Mouse (Mus musculus) C2C12 (cell line): ENCODE data around the gene Sdc4. TPM values are rescaled to one million over a fixed set of nuclear protein-coding genes. Genes with fewer than 3 reads are reported as not detected.

Experiments used
- H3K27me3 ChIP-seq: one replicate; pipeline ENCODE4 v1.6.1; 2011; ENCODE audit not compliant: control insufficient read depth, insufficient read depth, insufficient read length
- H3K36me3 ChIP-seq: one replicate; pipeline ENCODE4 v1.6.1; 2011; ENCODE audit not compliant: control insufficient read depth, insufficient read depth
- H3K4me3 ChIP-seq: one replicate; pipeline ENCODE4 v1.5.1; 2011; ENCODE audit warnings: mild to moderate bottlenecking, control low read depth; ENCODE audit not compliant: poor library complexity, insufficient read depth, severe bottlenecking
- H3K79me2 ChIP-seq: one replicate; pipeline ENCODE4 v1.6.1; 2011; ENCODE audit not compliant: control insufficient read depth, insufficient read depth
- H3K79me3 ChIP-seq: one replicate; pipeline ENCODE4 v1.6.1; 2011; ENCODE audit warnings: low read depth, control low read depth
- H3ac ChIP-seq: one replicate; pipeline ENCODE3; 2011; ENCODE audit warnings: low read depth; ENCODE audit not compliant: control insufficient read depth, insufficient read length
- CEBPB ChIP-seq: IDR thresholded peaks from one replicate; pipeline ENCODE4 v1.6.1; 2011; ENCODE audit warnings: low read depth, mild to moderate bottlenecking, control low read depth, moderate library complexity
- CTCF ChIP-seq: IDR thresholded peaks from one replicate; pipeline ENCODE4 v1.5.1; 2011; ENCODE audit not compliant: control insufficient read depth, insufficient read depth, insufficient read length
- FOSL1 ChIP-seq: IDR thresholded peaks from one replicate; pipeline ENCODE4 v1.8.0; 2011; ENCODE audit warnings: mild to moderate bottlenecking, low read length; ENCODE audit not compliant: poor library complexity, insufficient read depth, severe bottlenecking
- MAX ChIP-seq: IDR thresholded peaks from one replicate; pipeline ENCODE4 v1.6.1; 2011; ENCODE audit warnings: mild to moderate bottlenecking, control low read depth
- MYOD1 ChIP-seq: IDR thresholded peaks from one replicate; pipeline ENCODE4 v1.6.1; 2011; ENCODE audit warnings: low read depth; ENCODE audit not compliant: control insufficient read depth, insufficient read length
- MYOG ChIP-seq: IDR thresholded peaks from one replicate; pipeline ENCODE4 v1.6.1; 2011; ENCODE audit not compliant: control insufficient read depth, insufficient read length; ENCODE audit errors: extremely low read depth
- USF1 ChIP-seq: IDR thresholded peaks from one replicate; pipeline ENCODE4 v1.6.1; 2011; ENCODE audit warnings: low read depth, mild to moderate bottlenecking, control low read depth, moderate library complexity
- polyA plus RNA-seq: library from polyadenylated mRNA; unstranded; fragments of >200 nt; fragmentation: generic; extraction: Trizol; gene quantifications from one replicate; pipeline ENCODE4 v1.2.1, GENCODE M21; 2012; ENCODE audit warnings: missing spikeins

The Sdc4 gene
- polyA plus RNA-seq, 1 experiment: 124 TPM

DNA sequence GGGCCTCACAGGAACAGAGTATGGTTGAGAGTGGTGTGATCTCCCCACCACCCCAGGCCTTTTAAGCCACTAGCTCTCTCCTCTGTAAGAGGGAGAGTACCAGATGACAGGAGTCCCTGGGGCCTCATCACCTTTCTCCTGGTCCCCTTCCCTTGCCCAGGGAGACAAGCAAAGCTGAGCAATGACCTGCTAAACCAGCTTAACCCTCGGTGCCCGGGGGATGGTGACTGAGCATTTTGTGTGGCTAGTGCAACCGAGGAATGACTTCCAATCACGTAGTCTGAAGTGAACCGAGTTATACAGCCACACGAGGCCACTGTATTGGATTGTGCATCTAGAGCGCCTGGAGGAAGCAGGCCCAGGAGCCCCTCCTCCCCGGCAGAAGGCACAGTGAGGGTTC is 19.3 kb downstream of the Sdc4 start:
- Histone ChIP-seq H3K27me3 (no peaks in the 10 kb centered on the region), H3ac (no peak overlapping the region), H3K4me3 (no peak overlapping the region), H3K79me3 (peaks cover 4% of the 10 kb centered on the region), H3K79me2 (peaks cover 23% of the 10 kb centered on the region), H3K36me3 (peaks cover 69% of the 10 kb centered on the region)
- TF ChIP-seq MYOD1 (no peak), MAX (no peak), USF1 (no peak), MYOG (no peak), FOSL1 (no peak), CTCF (no peak), CEBPB (no peak)

GRCm38 (mm10) chr2:164423464-164423863 is 20.2 kb downstream of the Sdc4 start:
- H3K27me3 ChIP-seq: no peaks in the 10 kb centered on the region
- no peak overlapping the region for H3ac ChIP-seq
- no peak for TF ChIP-seq CTCF
- TF ChIP-seq FOSL1: no peak
- TF ChIP-seq MYOG: no peak
- peaks cover 59% of the 10 kb centered on the region for H3K36me3 ChIP-seq
- no peak overlapping the region for H3K4me3 ChIP-seq
- H3K79me2 ChIP-seq: peaks cover 14% of the 10 kb centered on the region
- H3K79me3 ChIP-seq: no peaks in the 10 kb centered on the region

GRCm38 (mm10) chr2:164422675-164423393 is 20.9 kb downstream of the Sdc4 start:
- Histone ChIP-seq H3K4me3 (no peak overlapping the region), H3K79me3 (no peaks in the 10 kb centered on the region), H3ac (no peak overlapping the region), H3K27me3 (no peaks in the 10 kb centered on the region), H3K36me3 (peaks cover 53% of the 10 kb centered on the region), H3K79me2 (peaks cover 8% of the 10 kb centered on the region)
- TF ChIP-seq MYOG (no peak), MYOD1 (no peak)

GRCm38 (mm10) chr2:164421979-164422378 is 21.7 kb downstream of the Sdc4 start:
- H3ac ChIP-seq: no peak overlapping the region
- no peaks in the 10 kb centered on the region for H3K79me3 ChIP-seq
- H3K4me3 ChIP-seq: no peak overlapping the region
- H3K79me2 ChIP-seq: peaks cover 6% of the 10 kb centered on the region
- no peak for TF ChIP-seq CEBPB
- H3K36me3 ChIP-seq: peaks cover 45% of the 10 kb centered on the region
- H3K27me3 ChIP-seq: no peaks in the 10 kb centered on the region

- TF ChIP-seq MYOD1 (no peak), CTCF (no peak), USF1 (no peak), FOSL1 (no peak), MYOG (no peak), MAX (no peak), CEBPB (no peak)
- H3K36me3 ChIP-seq: peaks cover 38% of the 10 kb centered on the region
- H3K4me3 ChIP-seq: no peak overlapping the region
- no peaks in the 10 kb centered on the region for H3K27me3 ChIP-seq
- no peak overlapping the region for H3ac ChIP-seq
- no peaks in the 10 kb centered on the region for H3K79me3 ChIP-seq
- peaks cover 4% of the 10 kb centered on the region for H3K79me2 ChIP-seq
These were observed 22.4 kb downstream of the Sdc4 start for GRCm38 (mm10) chr2:164421306-164421705.

- TF ChIP-seq USF1 (no peak), CEBPB (peak; percentile 58)
- Histone ChIP-seq H3ac (no peak overlapping the region), H3K36me3 (peaks cover 21% of the 10 kb centered on the region), H3K79me3 (no peaks in the 10 kb centered on the region), H3K4me3 (no peak overlapping the region), H3K79me2 (no peaks in the 10 kb centered on the region), H3K27me3 (no peaks in the 10 kb centered on the region)
These were observed 24.2 kb downstream of the Sdc4 start for GRCm38 (mm10) chr2:164419489-164419888.

DNA sequence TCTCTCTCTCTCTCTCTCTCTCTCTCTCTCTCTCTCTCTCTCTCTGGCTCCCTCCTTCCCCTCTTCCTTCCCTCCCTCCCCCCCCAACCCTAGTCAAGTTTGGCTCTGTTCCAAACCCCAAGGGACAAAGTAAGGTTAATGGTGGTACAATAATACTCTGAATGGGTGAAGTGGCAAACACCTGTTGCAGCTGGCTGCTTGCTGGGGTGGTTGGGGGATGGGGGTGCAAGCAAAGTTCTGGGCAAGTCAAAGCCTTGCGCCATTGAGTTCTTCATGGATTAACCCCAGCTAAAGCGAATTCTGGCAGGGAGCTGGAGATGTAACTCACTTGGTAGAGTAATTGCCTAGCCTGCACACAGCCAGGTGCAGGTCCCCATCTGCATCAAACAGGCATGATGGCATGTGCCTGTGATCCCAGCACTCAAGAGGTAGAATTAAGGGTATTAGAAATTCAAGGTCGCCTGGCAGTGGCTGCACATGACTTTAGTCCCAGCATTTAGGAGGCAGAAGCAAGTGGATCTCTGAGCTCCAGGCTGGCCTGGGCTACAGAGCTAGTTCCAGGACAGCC is 25.3 kb downstream of the Sdc4 start:
- Histone ChIP-seq H3K79me3 (no peaks in the 10 kb centered on the region), H3K27me3 (no peaks in the 10 kb centered on the region), H3K79me2 (no peaks in the 10 kb centered on the region), H3K36me3 (peaks cover 10% of the 10 kb centered on the region), H3K4me3 (no peak overlapping the region), H3ac (no peak overlapping the region)
- peak; percentile 37 for TF ChIP-seq MYOD1
- TF ChIP-seq FOSL1: no peak
